Mouse (Mus musculus) hindbrain, embryonic 16.5 days (tissue): ENCODE results near the gene Skida1. TPM values are rescaled to one million over a fixed set of nuclear protein-coding genes. Genes with fewer than 3 reads are reported as not detected.

Source experiments
- ATAC-seq: fragments of 200-750 bp; cut with Nextera tagmentation; 2 replicates; pipeline ENCODE4 v1.8.0; 2017; ENCODE audit warnings: moderate TSS enrichment, moderate library complexity
- H3K27ac ChIP-seq: fragments of 300-500 bp; sonication (generic); 2 replicates; pipeline ENCODE4 v1.5.1; 2014; ENCODE audit warnings: low read depth, mild to moderate bottlenecking, control low read depth, low read length, moderate library complexity
- H3K27me3 ChIP-seq: fragments of 300-500 bp; sonication (generic); replicated peaks from 2 replicates; pipeline ENCODE4 v1.6.1; 2014; ENCODE audit warnings: low read length; ENCODE audit not compliant: control insufficient read depth, insufficient read depth
- H3K36me3 ChIP-seq: fragments of 300-500 bp; sonication (generic); 2 replicates; pipeline ENCODE4 v1.6.1; 2014; ENCODE audit warnings: mild to moderate bottlenecking, low read length, moderate library complexity, mixed read lengths; ENCODE audit not compliant: control insufficient read depth, insufficient read depth
- H3K4me1 ChIP-seq: fragments of 300-500 bp; sonication (generic); 2 replicates; pipeline ENCODE4 v1.6.1; 2014; ENCODE audit warnings: low read depth, low read length; ENCODE audit not compliant: control insufficient read depth, insufficient read depth
- H3K4me2 ChIP-seq: fragments of 300-500 bp; sonication (generic); 2 replicates; pipeline ENCODE4 v1.6.1; 2014; ENCODE audit warnings: mild to moderate bottlenecking, low read length, control low read depth, moderate library complexity
- H3K4me3 ChIP-seq: fragments of 300-500 bp; sonication (generic); 2 replicates; pipeline ENCODE4 v1.5.1; 2014; ENCODE audit warnings: mild to moderate bottlenecking, low read length, control low read depth, moderate library complexity
- H3K9ac ChIP-seq: fragments of 300-500 bp; sonication (generic); 2 replicates; pipeline ENCODE4 v1.6.1; 2014; ENCODE audit warnings: low read depth, mild to moderate bottlenecking, control low read depth, low read length, moderate library complexity
- H3K9me3 ChIP-seq: fragments of 300-500 bp; sonication (generic); 2 replicates; pipeline ENCODE4 v1.6.1; 2014; ENCODE audit warnings: mild to moderate bottlenecking, low read length, moderate library complexity; ENCODE audit not compliant: control insufficient read depth
- WGBS: fragments of 180-500 bp; shearing (Covaris S2); extraction: QIAGEN DNeasy Blood & Tissue Kit; methylation state at CpG from one replicate; pipeline ENCODE4 v1.1.7; 2014; 5-methylcytosine and 5-hydroxymethylcytosine counted together
- polyA plus RNA-seq: library from polyadenylated mRNA; unstranded; fragments of >200 nt; fragmentation: Nextera tagmentation; extraction: Ambion mirVana; gene quantifications from 2 replicates; pipeline ENCODE4 v1.2.1, GENCODE M21; 2015

Skida1 gene
- polyA plus RNA-seq, 1 experiment from 2014 or later: 4.4 TPM

GRCm38 (mm10) chr2:18065708-18066030, 16.8 kb upstream of the Skida1 start:
- Histone ChIP-seq H3K36me3 (peaks cover 4% of the 10 kb centered on the region; the same call in 1 of the 2 replicates), H3K9ac (peak overlapping the region; percentile 98), H3K4me1 (peaks cover 8% of the 10 kb centered on the region), H3K27ac (peak overlapping the region; percentile 99), H3K9me3 (no peaks in the 10 kb centered on the region), H3K27me3 (no peaks in the 10 kb centered on the region), H3K4me2 (peak overlapping the region; percentile 90), H3K4me3 (peak overlapping the region; percentile 88)
- ATAC-seq: peak; percentile 19; the same call in 1 of the 2 replicates
- 5% methylated on average over 6 of the region's 6 CpGs for WGBS

GRCm38 (mm10) chr2:18064941-18065707, 16.3 kb upstream of the Skida1 start:
- ATAC-seq: peak; percentile 69
- Histone ChIP-seq H3K27me3 (no peaks in the 10 kb centered on the region), H3K4me2 (peak overlapping the region; percentile 90), H3K27ac (peak overlapping the region; percentile 99), H3K9ac (peak overlapping the region; percentile 98), H3K4me3 (peak overlapping the region; percentile 88), H3K4me1 (peaks cover 8% of the 10 kb centered on the region), H3K9me3 (no peaks in the 10 kb centered on the region), H3K36me3 (peaks cover 4% of the 10 kb centered on the region; the same call in 1 of the 2 replicates)
- WGBS: under 1% methylated on average over 47 of the region's 85 CpGs

GRCm38 (mm10) chr2:18064356-18064858, 15.6 kb upstream of the Skida1 start:
- under 1% methylated on average over 10 of the region's 58 CpGs for WGBS

GRCm38 (mm10) chr2:18063763-18064251, 15.0 kb upstream of the Skida1 start:
- WGBS: 0% methylated on average over 18 of the region's 18 CpGs
- ATAC-seq: peak; percentile 75
- Histone ChIP-seq H3K4me2 (peak overlapping the region; percentile 90), H3K4me1 (peaks cover 8% of the 10 kb centered on the region), H3K36me3 (peaks cover 4% of the 10 kb centered on the region; the same call in 1 of the 2 replicates), H3K4me3 (peak overlapping the region; percentile 88), H3K9ac (peak overlapping the region; percentile 98), H3K9me3 (no peaks in the 10 kb centered on the region), H3K27me3 (no peaks in the 10 kb centered on the region), H3K27ac (peak overlapping the region; percentile 99)

More at GRCm38 (mm10) chr2:18064356-18064858, 15.6 kb upstream of the Skida1 start:
- Histone ChIP-seq H3K4me1 (peaks cover 8% of the 10 kb centered on the region), H3K36me3 (peaks cover 4% of the 10 kb centered on the region; the same call in 1 of the 2 replicates), H3K9ac (peak overlapping the region; percentile 98), H3K4me2 (peak overlapping the region; percentile 90), H3K27ac (peak overlapping the region; percentile 99), H3K27me3 (no peaks in the 10 kb centered on the region), H3K4me3 (peak overlapping the region; percentile 88), H3K9me3 (no peaks in the 10 kb centered on the region)
- ATAC-seq: peak; percentile 97

- ATAC-seq: no peak
- Histone ChIP-seq H3K9ac (no peak overlapping the region), H3K9me3 (no peaks in the 10 kb centered on the region), H3K4me3 (no peak overlapping the region), H3K4me1 (peaks cover 4% of the 10 kb centered on the region), H3K27ac (no peak overlapping the region), H3K4me2 (no peak overlapping the region), H3K36me3 (no peaks in the 10 kb centered on the region), H3K27me3 (no peaks in the 10 kb centered on the region)
- WGBS: 45% methylated on average over 1 of the region's 1 CpGs
Observed at GRCm38 (mm10) chr2:18060396-18060795, 11.5 kb upstream of the Skida1 start.

- Histone ChIP-seq H3K4me2 (no peak overlapping the region), H3K27me3 (no peaks in the 10 kb centered on the region), H3K36me3 (no peaks in the 10 kb centered on the region), H3K9me3 (no peaks in the 10 kb centered on the region), H3K4me3 (no peak overlapping the region), H3K9ac (no peak overlapping the region), H3K27ac (no peak overlapping the region), H3K4me1 (peaks cover 4% of the 10 kb centered on the region)
- WGBS: 78% methylated on average over 1 of the region's 1 CpGs
- ATAC-seq: no peak
Observed at GRCm38 (mm10) chr2:18059891-18060290, 11.0 kb upstream of the Skida1 start.

GRCm38 (mm10) chr2:18059063-18059462, 10.2 kb upstream of the Skida1 start:
- no peaks in the 10 kb centered on the region for H3K9me3 ChIP-seq
- WGBS: 41% methylated on average over 2 of the region's 2 CpGs
- H3K9ac ChIP-seq: no peak overlapping the region
- no peak for ATAC-seq
- no peaks in the 10 kb centered on the region for H3K36me3 ChIP-seq
- H3K27ac ChIP-seq: no peak overlapping the region
- peaks cover 4% of the 10 kb centered on the region for H3K4me1 ChIP-seq
- no peaks in the 10 kb centered on the region for H3K27me3 ChIP-seq
- no peak overlapping the region for H3K4me2 ChIP-seq
- no peak overlapping the region for H3K4me3 ChIP-seq

GRCm38 (mm10) chr2:18058146-18058708, 9.4 kb upstream of the Skida1 start:
- Histone ChIP-seq H3K4me1 (peaks cover 7% of the 10 kb centered on the region), H3K4me2 (peak overlapping the region; percentile 81), H3K36me3 (no peaks in the 10 kb centered on the region), H3K9ac (peak overlapping the region; percentile 73), H3K27me3 (no peaks in the 10 kb centered on the region), H3K27ac (peak overlapping the region; percentile 94), H3K9me3 (no peaks in the 10 kb centered on the region), H3K4me3 (peak overlapping the region; percentile 70)
- ATAC-seq: no peak
- WGBS: 15% methylated on average over 9 of the region's 9 CpGs
